Mouse (Mus musculus) adrenal gland, postnatal 10 days (tissue): ENCODE data around the gene Slc22a17. TPM values are rescaled to one million over a fixed set of nuclear protein-coding genes. Genes with fewer than 3 reads are reported as not detected.

Source experiments
- DNase-seq: peaks from one replicate; pipeline ENCODE4 v3.0.0; 2021; ENCODE audit warnings: mixed read lengths
- total RNA-seq, 2 experiments: library from RNA; stranded (reverse); gene quantifications; 2 replicates each; pipeline ENCODE4 v1.2.3; 2021

The Slc22a17 gene
- total RNA-seq, 2 experiments from 2014 or later: 29.8 to 37.2 TPM

GRCm38 (mm10) chr14:54939434-54940175, 26.7 kb upstream of the Slc22a17 start:
- peak; percentile 83 for DNase-seq

GRCm38 (mm10) chr14:54938431-54939219, 25.7 kb upstream of the Slc22a17 start:
- no peak for DNase-seq

DNA sequence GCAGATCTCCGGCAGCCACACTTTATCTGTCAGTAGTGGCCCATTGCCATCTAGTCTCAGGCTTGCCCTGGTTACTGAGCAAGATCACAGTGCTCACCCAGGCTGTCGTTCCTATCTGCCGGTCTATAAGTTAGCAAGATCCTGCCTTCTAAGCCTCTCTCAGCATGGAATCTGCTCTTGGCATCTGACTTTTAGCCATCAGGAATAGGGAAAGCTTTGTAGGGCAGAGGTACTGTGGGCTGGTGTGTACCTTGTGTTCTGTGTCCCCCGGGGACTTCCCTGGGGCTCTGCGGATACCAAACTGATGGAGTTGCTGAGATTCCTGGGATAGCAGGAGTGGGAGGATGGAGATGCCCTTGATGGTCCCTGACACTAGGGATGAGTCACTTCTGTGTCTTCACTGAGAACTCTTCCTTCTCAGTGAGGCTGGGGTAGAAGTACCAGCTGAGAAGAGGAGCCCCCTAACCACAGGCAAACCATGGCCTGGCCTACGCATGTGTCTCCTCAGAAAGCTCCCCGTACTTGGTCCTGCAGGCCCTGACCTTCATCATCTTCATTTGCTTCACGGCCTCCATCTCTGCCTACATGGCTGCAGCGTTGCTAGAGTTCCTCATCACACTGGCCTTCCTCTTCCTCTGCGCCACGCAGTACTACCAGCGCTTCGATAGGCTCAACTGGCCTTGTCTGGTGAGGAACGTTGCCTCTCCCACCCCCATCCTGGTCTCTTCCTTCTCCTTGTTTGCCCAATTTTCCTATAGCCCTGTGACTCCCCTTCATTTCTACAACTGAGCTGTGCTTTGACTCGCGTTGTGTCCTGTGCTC, 24.6 kb upstream of the Slc22a17 start:
- DNase-seq: no peak

DNA sequence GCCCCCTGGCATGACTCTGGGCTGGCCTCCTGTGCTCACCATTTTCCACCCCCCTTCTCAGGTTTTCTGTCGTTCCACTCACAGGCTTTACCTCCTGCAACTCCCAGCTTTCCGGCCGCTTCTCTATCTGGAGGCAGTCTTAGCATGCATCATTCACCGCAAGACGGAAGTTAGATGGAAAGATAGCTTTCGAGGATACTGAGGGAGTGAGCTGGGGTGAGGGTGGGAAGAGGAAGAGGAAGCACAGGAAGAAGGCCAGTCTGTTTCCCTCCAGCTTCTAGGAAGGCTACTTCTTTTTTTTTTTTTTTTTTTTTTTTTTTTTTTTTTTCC, 23.9 kb upstream of the Slc22a17 start:
- DNase-seq: no peak

DNA sequence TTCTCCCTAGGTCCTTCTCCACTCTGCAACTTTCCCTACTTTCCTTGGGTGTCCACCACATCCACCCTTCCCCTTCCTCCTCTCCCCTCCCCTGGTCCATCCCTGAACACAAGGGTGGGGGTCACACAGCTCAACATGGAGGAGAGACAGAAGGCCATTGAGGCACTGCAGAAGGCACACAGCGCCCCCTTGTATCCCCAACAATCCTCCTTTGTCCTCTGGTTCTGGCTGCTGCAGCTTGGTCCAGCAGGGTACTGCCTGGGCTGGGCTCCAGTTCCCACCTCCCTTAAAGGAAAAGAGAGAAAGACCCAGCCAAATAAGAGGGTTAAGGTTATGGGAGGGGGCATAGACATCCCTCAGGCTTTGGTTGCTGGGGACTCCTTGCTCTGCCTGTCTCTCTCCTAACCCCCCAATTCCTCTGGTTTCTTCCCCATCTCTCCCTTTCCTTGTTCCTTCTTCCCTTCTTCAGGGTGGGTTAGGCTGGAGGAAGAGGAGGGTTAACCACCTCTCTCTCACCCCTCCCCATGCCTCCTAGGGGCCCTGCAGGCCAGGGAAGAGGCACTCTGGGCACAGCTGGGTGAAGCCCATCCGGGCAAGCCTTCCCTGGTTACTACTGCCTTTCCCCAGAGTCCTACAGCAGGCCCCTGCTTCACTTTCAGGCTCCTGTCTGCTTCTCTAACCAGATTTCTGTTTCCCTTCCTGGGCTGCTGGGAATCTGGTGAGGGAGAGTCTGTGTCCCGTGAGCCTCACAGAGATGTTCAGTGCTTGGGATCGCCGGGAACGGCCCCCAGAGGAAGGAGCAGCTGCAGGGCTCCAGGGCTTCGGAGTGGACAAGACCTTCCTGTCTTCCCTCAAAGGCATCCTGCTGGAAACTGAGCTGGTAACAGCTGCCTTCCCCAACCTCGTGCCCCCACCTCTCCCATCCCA, 23.2 kb upstream of the Slc22a17 start, which contains the start of gene Cmtm5:
Gene Cmtm5 (plus strand): TSS at position 358 of the 927 bp plus-strand sequence.
- no peak for DNase-seq

- DNase-seq: no peak
These were observed 19.8 kb upstream of the Slc22a17 start, which contains the start of gene Il25 for GRCm38 (mm10) chr14:54932645-54933150. TSS of gene Il25 (plus strand) at chr14:54932695.

GRCm38 (mm10) chr14:54930431-54930830, 17.5 kb upstream of the Slc22a17 start:
- DNase-seq: no peak

- DNase-seq: no peak
These were observed 16.9 kb upstream of the Slc22a17 start for GRCm38 (mm10) chr14:54929801-54930200.

GRCm38 (mm10) chr14:54927296-54927695, 14.4 kb upstream of the Slc22a17 start:
- DNase-seq: no peak

DNA sequence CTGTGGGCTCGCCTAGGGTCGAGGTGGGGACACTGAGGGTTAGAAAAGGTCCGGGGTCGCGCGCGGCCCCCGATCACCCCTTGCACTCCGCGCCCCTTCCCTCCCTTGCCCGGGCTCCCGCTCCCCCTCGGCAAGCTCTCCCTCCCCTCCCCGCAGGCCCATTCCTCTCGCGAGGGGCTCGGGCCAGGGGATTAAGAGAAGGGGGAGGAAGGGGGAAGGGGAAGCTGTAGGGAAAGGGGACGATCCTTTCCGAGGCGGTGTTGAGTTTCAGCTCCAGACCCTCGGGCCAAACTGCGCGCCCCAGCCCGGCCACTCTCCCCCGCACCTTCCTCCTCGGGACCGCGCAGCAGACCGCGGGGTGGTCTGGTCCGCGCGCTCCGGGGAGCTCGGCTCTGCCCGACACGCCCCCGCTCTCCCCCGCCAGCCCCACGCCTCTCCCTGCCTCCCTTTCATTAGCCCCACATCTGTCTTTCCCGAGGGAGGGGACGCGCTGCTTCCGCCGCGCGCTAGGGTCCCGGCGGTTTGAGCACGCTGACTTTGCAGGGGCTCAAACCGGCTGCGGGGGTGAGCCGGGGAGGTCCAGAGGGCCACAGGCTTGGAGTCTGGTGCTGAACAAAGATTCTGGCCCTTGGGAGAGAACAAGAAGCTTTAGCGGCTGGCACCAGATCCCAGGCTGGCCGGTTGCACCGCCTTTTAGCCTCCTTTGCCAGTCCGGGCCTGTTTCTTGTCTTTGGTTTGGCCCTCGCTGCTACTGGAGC, 13.6 kb upstream of the Slc22a17 start:
- peak; percentile 63 for DNase-seq

DNA sequence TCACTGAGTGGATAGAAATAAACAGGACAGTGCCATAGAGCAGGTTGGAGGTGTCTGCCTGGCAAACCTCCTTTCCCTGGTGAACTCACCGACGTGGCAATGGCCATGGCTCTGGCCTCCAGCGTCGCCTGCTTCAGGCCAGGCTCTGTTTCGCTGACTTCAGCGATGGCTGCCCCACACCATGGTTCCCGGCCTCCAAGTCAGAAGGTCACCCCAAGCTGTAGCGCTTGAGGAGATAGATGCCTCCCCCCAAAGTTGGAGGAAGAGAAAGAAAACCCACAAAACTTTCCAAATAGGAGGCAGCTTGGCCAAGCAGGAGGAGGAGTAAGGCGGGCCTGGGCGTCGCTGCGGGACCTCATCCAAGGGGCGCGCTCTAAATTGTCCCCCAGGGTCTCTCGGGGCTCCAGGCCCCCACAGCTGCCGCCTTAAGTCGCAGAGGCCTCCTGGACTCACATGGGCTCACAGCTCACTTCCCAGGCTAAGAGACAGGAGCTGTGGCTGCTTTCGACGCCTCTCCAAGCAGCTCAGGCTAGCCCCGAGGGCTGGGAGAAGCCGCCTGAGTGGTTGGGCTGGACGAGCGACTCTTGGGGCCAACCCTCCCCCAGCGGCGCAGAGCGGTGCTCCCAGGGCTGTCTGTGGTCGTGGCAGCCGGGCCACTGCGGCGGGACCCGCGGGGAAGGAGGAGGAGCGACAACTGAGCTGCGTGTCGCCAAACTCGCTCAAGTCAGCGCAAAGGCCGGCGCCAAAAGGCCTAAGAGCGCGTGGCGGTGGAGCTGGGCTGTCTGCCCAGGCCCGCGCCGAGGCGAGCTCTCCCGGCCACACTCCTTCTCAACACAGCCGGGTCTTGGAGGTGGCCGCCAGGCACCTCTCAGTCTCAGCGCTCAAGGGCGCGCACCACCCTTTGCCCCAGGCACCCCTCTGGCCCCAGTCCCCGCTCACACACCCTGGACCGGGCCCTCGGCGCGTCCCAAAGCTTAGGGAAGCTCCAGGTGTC, 12.7 kb upstream of the Slc22a17 start, which contains the start of gene Efs:
Gene Efs (minus strand): TSS at position 778 of the 994 bp plus-strand sequence.
- DNase-seq: peak; percentile 75

- peak; percentile 52 for DNase-seq
These were observed 11.9 kb upstream of the Slc22a17 start for GRCm38 (mm10) chr14:54924641-54925348.

- no peak for DNase-seq
These were observed 7.2 kb upstream of the Slc22a17 start for GRCm38 (mm10) chr14:54920076-54920685.

- DNase-seq: no peak
These were observed 411 bp upstream of the Slc22a17 start for GRCm38 (mm10) chr14:54913343-54913742.

GRCm38 (mm10) chr14:54912109-54912850, 652 bp downstream of the Slc22a17 start:
- DNase-seq: no peak

DNA sequence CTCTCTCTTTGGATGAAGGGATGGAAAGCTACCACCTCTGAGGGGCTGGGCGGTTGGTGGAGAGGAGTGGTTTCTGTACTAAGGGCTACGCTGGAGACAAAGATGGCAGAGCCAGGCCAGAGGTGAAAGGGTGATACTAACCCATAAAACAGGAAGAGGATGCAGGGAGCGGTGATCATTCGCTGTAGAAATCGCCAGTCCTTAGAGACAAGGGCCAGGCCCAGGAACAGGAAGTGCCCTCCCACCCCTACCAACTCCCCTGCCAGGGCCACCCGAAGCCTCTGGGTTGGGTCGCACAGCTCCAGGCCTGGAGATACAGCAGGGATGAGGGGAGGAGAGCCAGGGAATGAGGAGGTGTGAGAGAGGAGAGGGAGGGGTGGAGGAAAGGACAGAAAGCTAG, 4.2 kb downstream of the Slc22a17 start:
- no peak for DNase-seq

- no peak for DNase-seq
These were observed 9.3 kb downstream of the Slc22a17 start for GRCm38 (mm10) chr14:54903641-54904040.
